Comparison of ENCODE assay signal across 21 mouse cellular contexts in genomic region chr12:111898686-111899085, GRCm38 (mm10).
"Had no signal": no experiment of that assay in that cellular context is flagged by ENCODE, and none has a peak within 500 bp of the region (broad histone marks: within the 10 kb centered on the region; RNA-seq: fewer than 3 reads in every experiment).

No protein-coding gene starts in this region.

- DNase-seq: kidney, adult 8-10 months; kidney, postnatal 14 days; left cerebral cortex, postnatal 4 days; liver, postnatal 0 days; lung, embryonic 14.5 days; lung, postnatal 10 days; lung, postnatal 4 days; retina, postnatal 1 day; right cerebral cortex, postnatal 25 days; spleen, adult 18-20 months; thymus, postnatal 25 days had no signal

- H3K27me3 ChIP-seq: limb, embryonic 12.5 days; limb, embryonic 15.5 days; neural tube, embryonic 13.5 days; stomach, embryonic 15.5 days had no signal

- H3K9me3 ChIP-seq: limb, embryonic 12.5 days; limb, embryonic 15.5 days; midbrain, embryonic 13.5 days; neural tube, embryonic 13.5 days; stomach, embryonic 15.5 days had no signal

- H3K36me3 ChIP-seq: limb, embryonic 12.5 days; limb, embryonic 15.5 days; midbrain, embryonic 13.5 days; neural tube, embryonic 13.5 days; stomach, embryonic 15.5 days had no signal

- ATAC-seq: intestine, postnatal 0 days; liver, postnatal 0 days; midbrain, embryonic 13.5 days; midbrain, embryonic 16.5 days had no signal

- H3K4me3 ChIP-seq: limb, embryonic 12.5 days; limb, embryonic 15.5 days; midbrain, embryonic 13.5 days; myocyte; neural tube, embryonic 13.5 days; stomach, embryonic 15.5 days had no signal

- H3K27ac ChIP-seq: limb, embryonic 12.5 days; limb, embryonic 15.5 days; liver, embryonic 14.5 days; midbrain, embryonic 13.5 days; neural tube, embryonic 13.5 days had no signal

- H3K4me2 ChIP-seq: limb, embryonic 12.5 days; limb, embryonic 15.5 days; liver, embryonic 11.5 days; lung, embryonic 14.5 days; midbrain, embryonic 13.5 days; neural tube, embryonic 13.5 days; stomach, embryonic 15.5 days had no signal

- H3K9ac ChIP-seq: limb, embryonic 12.5 days; limb, embryonic 15.5 days; liver, embryonic 14.5 days; liver, postnatal 0 days; lung, embryonic 14.5 days; midbrain, embryonic 13.5 days; neural tube, embryonic 13.5 days; stomach, embryonic 15.5 days had no signal
